Mouse (Mus musculus) layer of hippocampus, adult 9-11 months (tissue): ENCODE results near the gene Arel1.

Source experiments
- DNase-seq: peaks from one replicate; pipeline ENCODE4 v3.0.0; 2022

Arel1 gene

GRCm38 (mm10) chr12:84907024-84907626 lies 63.6 kb downstream of the Arel1 start:
- no peak for DNase-seq

GRCm38 (mm10) chr12:84904399-84904798 lies 66.3 kb downstream of the Arel1 start:
- DNase-seq: no peak

GRCm38 (mm10) chr12:84900317-84900716 lies 70.4 kb downstream of the Arel1 start:
- DNase-seq: no peak

- no peak for DNase-seq
Measured at GRCm38 (mm10) chr12:84897322-84897721, 73.4 kb downstream of the Arel1 start.

- no peak for DNase-seq
Measured at GRCm38 (mm10) chr12:84896235-84896634, 74.5 kb downstream of the Arel1 start.

- DNase-seq: no peak
Measured at GRCm38 (mm10) chr12:84893648-84894628, 76.8 kb downstream of the Arel1 start.

- DNase-seq: no peak
Measured at GRCm38 (mm10) chr12:84890289-84890688, 80.4 kb downstream of the Arel1 start.

- DNase-seq: no peak
Measured at GRCm38 (mm10) chr12:84885107-84885876, 85.4 kb downstream of the Arel1 start.

GRCm38 (mm10) chr12:84884423-84885076 lies 86.2 kb downstream of the Arel1 start:
- DNase-seq: no peak

GRCm38 (mm10) chr12:84882796-84883195 lies 87.9 kb downstream of the Arel1 start:
- no peak for DNase-seq

- no peak for DNase-seq
Measured at GRCm38 (mm10) chr12:84880091-84880490, 90.6 kb downstream of the Arel1 start.

GRCm38 (mm10) chr12:84876481-84877121 lies 94.1 kb downstream of the Arel1 start, which contains the start of gene Ltbp2:
TSS of gene Ltbp2 (minus strand) at chr12:84876532.
- peak; percentile 55 for DNase-seq

- DNase-seq: no peak
Measured at GRCm38 (mm10) chr12:84875761-84876480, 94.8 kb downstream of the Arel1 start.

GRCm38 (mm10) chr12:84873434-84873833 lies 97.3 kb downstream of the Arel1 start:
- no peak for DNase-seq

- DNase-seq: no peak
Measured at GRCm38 (mm10) chr12:84872310-84872709, 98.4 kb downstream of the Arel1 start.
